Mouse (Mus musculus) heart, postnatal 0 days (tissue): ENCODE measurements around the gene Gm10837.

Source experiments
- CTCF ChIP-seq: IDR thresholded peaks from 2 replicates; pipeline ENCODE4 v1.5.1; 2016; ENCODE audit warnings: antibody characterized with exemption, control low read depth, low read depth
- EP300 ChIP-seq: IDR thresholded peaks from 2 replicates; pipeline ENCODE4 v1.6.1; 2016; ENCODE audit warnings: antibody characterized with exemption, low read depth

- TF ChIP-seq CTCF (no peak), EP300 (no peak)
These were observed 40.5 kb upstream of the Gm10837 start for GRCm38 (mm10) chr14:122449601-122450495.
